Mouse (Mus musculus) olfactory bulb, adult 2 months (tissue): ENCODE data around the gene B3galt5.

Experiments
- CTCF ChIP-seq: fragments of 200-500 bp; IDR thresholded peaks from 2 replicates; pipeline ENCODE4 v1.5.1; 2012; ENCODE audit warnings: low read depth, mild to moderate bottlenecking, low read length, moderate library complexity; ENCODE audit not compliant: insufficient read depth
- POLR2A ChIP-seq: fragments of 200-500 bp; IDR thresholded peaks from 2 replicates; pipeline ENCODE4 v1.6.1; 2012; ENCODE audit warnings: mild to moderate bottlenecking, low read depth, low read length, moderate library complexity; ENCODE audit not compliant: insufficient read depth

DNA sequence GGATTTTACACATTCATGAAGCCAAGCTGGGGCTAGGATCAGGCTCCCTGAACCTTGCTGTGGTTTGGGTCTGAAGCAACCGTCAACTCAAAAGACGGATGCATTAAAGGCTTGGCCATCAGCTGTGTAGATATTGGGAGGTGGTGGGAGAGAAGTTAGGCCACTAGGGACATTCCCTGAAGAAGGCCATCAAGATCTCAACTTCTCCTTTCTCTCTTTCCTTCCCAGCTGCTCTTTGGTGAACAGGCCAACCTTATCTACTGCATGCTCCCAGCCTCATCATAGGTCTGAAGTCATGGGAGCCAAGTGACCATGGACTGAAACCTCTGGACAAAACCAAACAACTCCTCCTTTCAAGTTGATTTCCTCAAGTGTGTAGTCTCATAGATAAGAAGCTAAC is 115.9 kb downstream of the B3galt5 start:
- no peak for TF ChIP-seq CTCF
- TF ChIP-seq POLR2A, result no peak
